Mouse (Mus musculus): ENCODE results near the gene Azgp1. TPM values are rescaled to one million over a fixed set of nuclear protein-coding genes. Genes with fewer than 3 reads are reported as not detected.

The Azgp1 gene
- polyA plus RNA-seq, 1 experiment from 2014 or later = not detected

Other genes starting within 250 kb of the Azgp1 start
- gene Nyap1, start 239.9 kb upstream of the Azgp1 start, polyA plus RNA-seq (2015; fragmentation: Nextera tagmentation; extraction: Ambion mirVana) = 1.3 and 1.5 TPM in 2 replicates
- gene Tsc22d4, start 235.8 kb upstream of the Azgp1 start, polyA plus RNA-seq (2015; fragmentation: Nextera tagmentation; extraction: Ambion mirVana) = 128 and 131 TPM in 2 replicates
- gene Ppp1r35, start 202.7 kb upstream of the Azgp1 start, polyA plus RNA-seq (2015; fragmentation: Nextera tagmentation; extraction: Ambion mirVana) = 18.3 and 22.3 TPM in 2 replicates
- 6.2 and 8.5 TPM in 2 replicates for gene Mepce, start 193.9 kb upstream of the Azgp1 start, polyA plus RNA-seq (2015; fragmentation: Nextera tagmentation; extraction: Ambion mirVana)
- gene Zcwpw1, start 193.7 kb upstream of the Azgp1 start, polyA plus RNA-seq (2015; fragmentation: Nextera tagmentation; extraction: Ambion mirVana) = 7.6 and 7.7 TPM in 2 replicates
- 2.1 and 4.2 TPM in 2 replicates for gene Pilra, start 145.2 kb upstream of the Azgp1 start, polyA plus RNA-seq (2015; fragmentation: Nextera tagmentation; extraction: Ambion mirVana)
- 0.59 and 0.71 TPM in 2 replicates for gene Pilrb1, start 123.4 kb upstream of the Azgp1 start, polyA plus RNA-seq (2015; fragmentation: Nextera tagmentation; extraction: Ambion mirVana)
- gene Pilrb2, start 109.7 kb upstream of the Azgp1 start, polyA plus RNA-seq (2015; fragmentation: Nextera tagmentation; extraction: Ambion mirVana) = 3.2 and 3.9 TPM in 2 replicates
- gene Cyp3a13, start 59.9 kb upstream of the Azgp1 start, polyA plus RNA-seq (2015; fragmentation: Nextera tagmentation; extraction: Ambion mirVana) = 0.13 TPM in 1 of 2 replicates, not detected in the other
- gene Gjc3, start 18.4 kb upstream of the Azgp1 start, polyA plus RNA-seq (2015; fragmentation: Nextera tagmentation; extraction: Ambion mirVana) = 0.04 TPM in 2 replicates
- not detected in 2 replicates for gene Smok3a, start 39.7 kb downstream of the Azgp1 start, polyA plus RNA-seq (2015; fragmentation: Nextera tagmentation; extraction: Ambion mirVana)
- gene Smok3b, start 39.9 kb downstream of the Azgp1 start, polyA plus RNA-seq (2015; fragmentation: Nextera tagmentation; extraction: Ambion mirVana) = not detected in 2 replicates
- not detected in 2 replicates for gene Smok3c, start 71.7 kb downstream of the Azgp1 start, polyA plus RNA-seq (2015; fragmentation: Nextera tagmentation; extraction: Ambion mirVana)
- 8.6 and 8.7 TPM in 2 replicates for gene Zkscan1, start 103.6 kb downstream of the Azgp1 start, polyA plus RNA-seq (2015; fragmentation: Nextera tagmentation; extraction: Ambion mirVana)
- gene Zscan21, start 135.4 kb downstream of the Azgp1 start, polyA plus RNA-seq (2015; fragmentation: Nextera tagmentation; extraction: Ambion mirVana) = 39.1 and 39.4 TPM in 2 replicates
- 11.5 and 12.2 TPM in 2 replicates for gene Zfp113, start 174.2 kb downstream of the Azgp1 start, polyA plus RNA-seq (2015; fragmentation: Nextera tagmentation; extraction: Ambion mirVana)
- gene Cops6, start 179.6 kb downstream of the Azgp1 start, polyA plus RNA-seq (2015; fragmentation: Nextera tagmentation; extraction: Ambion mirVana) = 269 and 309 TPM in 2 replicates
- 12.9 and 13.7 TPM in 2 replicates for gene Ap4m1, start 190.5 kb downstream of the Azgp1 start, polyA plus RNA-seq (2015; fragmentation: Nextera tagmentation; extraction: Ambion mirVana)
- 123 TPM in 2 replicates for gene Mcm7, start 190.9 kb downstream of the Azgp1 start, polyA plus RNA-seq (2015; fragmentation: Nextera tagmentation; extraction: Ambion mirVana)
- 62.8 and 69.7 TPM in 2 replicates for gene Taf6, start 205.9 kb downstream of the Azgp1 start, polyA plus RNA-seq (2015; fragmentation: Nextera tagmentation; extraction: Ambion mirVana)
- gene Cnpy4, start 206.0 kb downstream of the Azgp1 start, polyA plus RNA-seq (2015; fragmentation: Nextera tagmentation; extraction: Ambion mirVana) = 26.1 and 27.1 TPM in 2 replicates
- gene Mblac1, start 212.8 kb downstream of the Azgp1 start, polyA plus RNA-seq (2015; fragmentation: Nextera tagmentation; extraction: Ambion mirVana) = 5.8 and 5.9 TPM in 2 replicates
- gene Nxpe5, start 244.4 kb downstream of the Azgp1 start, polyA plus RNA-seq (2015; fragmentation: Nextera tagmentation; extraction: Ambion mirVana) = not detected in 2 replicates